Mouse (Mus musculus): ENCODE results near the gene Eme1. TPM values are rescaled to one million over a fixed set of nuclear protein-coding genes. Genes with fewer than 3 reads are reported as not detected.

The Eme1 gene
- polyA plus RNA-seq, 1 experiment: 10.1 TPM

DNA sequence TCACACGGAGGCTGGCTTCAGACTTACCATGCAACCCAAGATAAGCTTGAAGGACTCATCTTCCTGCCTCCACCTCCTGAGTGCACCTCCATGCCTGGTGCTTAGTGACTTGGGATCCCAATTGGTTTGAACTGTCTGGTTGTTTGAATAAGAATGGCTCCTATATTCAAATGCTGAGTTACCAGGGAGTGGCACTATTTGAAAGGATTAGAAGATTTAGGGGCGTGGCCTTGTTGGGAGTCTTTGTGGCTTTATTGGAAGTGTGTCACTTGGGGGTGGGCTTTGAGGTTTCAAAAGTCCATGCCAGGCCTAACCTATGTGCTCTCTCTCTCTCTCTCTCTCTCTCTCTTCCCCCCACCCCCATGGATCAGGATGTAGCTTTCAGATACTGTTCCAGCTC lies 36.1 kb downstream of the Eme1 start:
- no peaks in the 10 kb centered on the region for H3K79me3 ChIP-seq (ENCODE audit: low read depth)
- no peaks in the 10 kb centered on the region for H3K27me3 ChIP-seq (ENCODE audit: control insufficient read depth, insufficient read depth, insufficient read length)
- H3K4me3 ChIP-seq (ENCODE audit: insufficient read depth, poor library complexity, severe bottlenecking): no peak overlapping the region
- no peak overlapping the region for H3ac ChIP-seq (ENCODE audit: control insufficient read depth, insufficient read length, low read depth)
- no peaks in the 10 kb centered on the region for H3K36me3 ChIP-seq (ENCODE audit: control insufficient read depth, insufficient read depth)
- TF ChIP-seq MYOD1 (IDR thresholded peaks at IDR 0.05; ENCODE audit: control insufficient read depth, insufficient read length, low read depth): no peak
- no peak for TF ChIP-seq CTCF (IDR thresholded peaks at IDR 0.05; ENCODE audit: control insufficient read depth, insufficient read depth, insufficient read length)
- no peak for TF ChIP-seq MAX (IDR thresholded peaks at IDR 0.05)
- no peak for TF ChIP-seq USF1 (IDR thresholded peaks at IDR 0.05; ENCODE audit: low read depth)
- TF ChIP-seq FOSL1 (IDR thresholded peaks at IDR 0.05; ENCODE audit: insufficient read depth, low read length, poor library complexity, severe bottlenecking): no peak
- TF ChIP-seq MYOG (IDR thresholded peaks at IDR 0.05; ENCODE audit: control insufficient read depth, extremely low read depth, insufficient read length): no peak
- TF ChIP-seq CEBPB (IDR thresholded peaks at IDR 0.05; ENCODE audit: low read depth): no peak
- no peaks in the 10 kb centered on the region for H3K79me2 ChIP-seq (ENCODE audit: control insufficient read depth, insufficient read depth)

DNA sequence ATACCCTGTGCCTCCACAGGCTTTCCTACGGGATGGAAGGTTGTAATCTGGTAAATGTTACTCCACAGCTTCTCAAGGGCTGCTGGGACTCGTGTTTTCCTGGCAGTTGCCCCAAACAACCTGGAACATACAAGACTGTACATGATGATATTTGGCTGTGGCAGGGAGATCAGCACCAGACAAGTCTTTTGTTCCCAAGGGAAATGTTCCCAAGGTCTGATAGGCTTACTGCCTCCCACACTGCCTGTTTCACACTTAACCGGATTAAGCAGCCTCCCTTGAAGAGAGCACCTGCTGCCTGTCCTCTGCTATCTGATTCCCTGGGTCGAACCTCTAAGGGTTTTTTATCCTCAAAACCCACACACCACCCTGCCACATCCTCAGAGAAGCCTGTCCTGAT lies 38.3 kb downstream of the Eme1 start:
- H3K36me3 ChIP-seq (ENCODE audit: control insufficient read depth, insufficient read depth): no peaks in the 10 kb centered on the region
- H3K79me2 ChIP-seq (ENCODE audit: control insufficient read depth, insufficient read depth): no peaks in the 10 kb centered on the region
- H3K27me3 ChIP-seq (ENCODE audit: control insufficient read depth, insufficient read depth, insufficient read length): no peaks in the 10 kb centered on the region
- no peak for TF ChIP-seq CTCF (IDR thresholded peaks at IDR 0.05; ENCODE audit: control insufficient read depth, insufficient read depth, insufficient read length)
- H3ac ChIP-seq (ENCODE audit: control insufficient read depth, insufficient read length, low read depth): no peak overlapping the region
- H3K79me3 ChIP-seq (ENCODE audit: low read depth): no peaks in the 10 kb centered on the region
- H3K4me3 ChIP-seq (ENCODE audit: insufficient read depth, poor library complexity, severe bottlenecking): no peak overlapping the region

- no peak for TF ChIP-seq MYOG (IDR thresholded peaks at IDR 0.05; ENCODE audit: control insufficient read depth, extremely low read depth, insufficient read length)
- TF ChIP-seq USF1 (IDR thresholded peaks at IDR 0.05; ENCODE audit: low read depth): no peak
- no peak for TF ChIP-seq FOSL1 (IDR thresholded peaks at IDR 0.05; ENCODE audit: insufficient read depth, low read length, poor library complexity, severe bottlenecking)
- no peak for TF ChIP-seq CEBPB (IDR thresholded peaks at IDR 0.05; ENCODE audit: low read depth)
- no peak for TF ChIP-seq CTCF (IDR thresholded peaks at IDR 0.05; ENCODE audit: control insufficient read depth, insufficient read depth, insufficient read length)
- no peak for TF ChIP-seq MAX (IDR thresholded peaks at IDR 0.05)
- no peak for TF ChIP-seq MYOD1 (IDR thresholded peaks at IDR 0.05; ENCODE audit: control insufficient read depth, insufficient read length, low read depth)
- H3K79me2 ChIP-seq (ENCODE audit: control insufficient read depth, insufficient read depth): no peaks in the 10 kb centered on the region
- no peaks in the 10 kb centered on the region for H3K79me3 ChIP-seq (ENCODE audit: low read depth)
- H3ac ChIP-seq (ENCODE audit: control insufficient read depth, insufficient read length, low read depth): no peak overlapping the region
- H3K4me3 ChIP-seq (ENCODE audit: insufficient read depth, poor library complexity, severe bottlenecking): no peak overlapping the region
- no peaks in the 10 kb centered on the region for H3K36me3 ChIP-seq (ENCODE audit: control insufficient read depth, insufficient read depth)
- H3K27me3 ChIP-seq (ENCODE audit: control insufficient read depth, insufficient read depth, insufficient read length): no peaks in the 10 kb centered on the region
Measured at GRCm38 (mm10) chr11:94614603-94615002, 39.2 kb downstream of the Eme1 start.

GRCm38 (mm10) chr11:94610744-94611740 lies 42.7 kb downstream of the Eme1 start:
- Histone ChIP-seq H3ac (ENCODE audit: control insufficient read depth, insufficient read length, low read depth) (no peak overlapping the region), H3K4me3 (ENCODE audit: insufficient read depth, poor library complexity, severe bottlenecking) (no peak overlapping the region), H3K79me2 (ENCODE audit: control insufficient read depth, insufficient read depth) (no peaks in the 10 kb centered on the region), H3K36me3 (ENCODE audit: control insufficient read depth, insufficient read depth) (no peaks in the 10 kb centered on the region), H3K27me3 (ENCODE audit: control insufficient read depth, insufficient read depth, insufficient read length) (no peaks in the 10 kb centered on the region), H3K79me3 (ENCODE audit: low read depth) (no peaks in the 10 kb centered on the region)
- TF ChIP-seq CTCF (IDR thresholded peaks at IDR 0.05; ENCODE audit: control insufficient read depth, insufficient read depth, insufficient read length) (no peak), FOSL1 (IDR thresholded peaks at IDR 0.05; ENCODE audit: insufficient read depth, low read length, poor library complexity, severe bottlenecking) (no peak), MAX (IDR thresholded peaks at IDR 0.05) (no peak), USF1 (IDR thresholded peaks at IDR 0.05; ENCODE audit: low read depth) (no peak), MYOD1 (IDR thresholded peaks at IDR 0.05; ENCODE audit: control insufficient read depth, insufficient read length, low read depth) (no peak), MYOG (IDR thresholded peaks at IDR 0.05; ENCODE audit: control insufficient read depth, extremely low read depth, insufficient read length) (no peak), CEBPB (IDR thresholded peaks at IDR 0.05; ENCODE audit: low read depth) (no peak)

DNA sequence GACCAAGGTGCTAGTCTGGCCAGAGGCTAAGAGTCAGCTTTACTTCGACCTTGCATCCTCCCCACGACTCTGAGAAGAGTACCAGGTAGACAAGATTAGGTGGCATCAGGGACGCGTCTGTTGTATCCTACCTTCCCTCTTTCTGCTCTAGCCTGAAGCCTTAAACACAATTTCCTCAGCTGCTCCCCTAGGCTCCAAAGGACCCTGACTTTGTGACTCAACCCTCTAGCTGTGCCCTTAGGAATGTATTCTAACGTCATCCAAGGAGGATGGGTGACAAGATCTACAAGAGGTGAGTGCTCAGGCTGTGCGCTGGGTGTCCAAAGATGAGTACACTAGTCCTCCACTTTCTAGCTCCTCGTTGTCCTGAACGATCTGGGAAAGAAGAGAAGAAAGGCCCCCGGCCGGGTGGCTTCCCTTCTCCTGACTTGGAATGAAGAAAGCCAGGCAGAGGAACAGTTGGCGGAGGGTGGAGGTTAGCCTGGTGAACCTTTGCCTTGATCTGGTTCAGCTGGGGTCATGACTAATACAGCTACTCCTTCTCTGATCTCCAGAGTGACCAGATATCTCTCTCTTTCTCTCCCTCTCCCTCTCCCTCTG lies 51.3 kb downstream of the Eme1 start:
- no peaks in the 10 kb centered on the region for H3K79me2 ChIP-seq (ENCODE audit: control insufficient read depth, insufficient read depth)
- no peak for TF ChIP-seq MAX (IDR thresholded peaks at IDR 0.05)
- TF ChIP-seq CTCF (IDR thresholded peaks at IDR 0.05; ENCODE audit: control insufficient read depth, insufficient read depth, insufficient read length): no peak
- TF ChIP-seq FOSL1 (IDR thresholded peaks at IDR 0.05; ENCODE audit: insufficient read depth, low read length, poor library complexity, severe bottlenecking): no peak
- TF ChIP-seq MYOD1 (IDR thresholded peaks at IDR 0.05; ENCODE audit: control insufficient read depth, insufficient read length, low read depth): no peak
- no peak for TF ChIP-seq USF1 (IDR thresholded peaks at IDR 0.05; ENCODE audit: low read depth)
- TF ChIP-seq MYOG (IDR thresholded peaks at IDR 0.05; ENCODE audit: control insufficient read depth, extremely low read depth, insufficient read length): no peak
- TF ChIP-seq CEBPB (IDR thresholded peaks at IDR 0.05; ENCODE audit: low read depth): no peak
- no peaks in the 10 kb centered on the region for H3K36me3 ChIP-seq (ENCODE audit: control insufficient read depth, insufficient read depth)
- no peaks in the 10 kb centered on the region for H3K79me3 ChIP-seq (ENCODE audit: low read depth)
- H3ac ChIP-seq (ENCODE audit: control insufficient read depth, insufficient read length, low read depth): no peak overlapping the region
- no peaks in the 10 kb centered on the region for H3K27me3 ChIP-seq (ENCODE audit: control insufficient read depth, insufficient read depth, insufficient read length)
- H3K4me3 ChIP-seq (ENCODE audit: insufficient read depth, poor library complexity, severe bottlenecking): no peak overlapping the region

Measured in C2C12 (cell line).